Mouse (Mus musculus) liver, embryonic 14.5 days (tissue): ENCODE data around the gene Olfr646. TPM values are rescaled to one million over a fixed set of nuclear protein-coding genes. Genes with fewer than 3 reads are reported as not detected.

Source experiments
- ATAC-seq: fragments of 200-750 bp; cut with Nextera tagmentation; 2 replicates; pipeline ENCODE4 v1.8.0; 2017; ENCODE audit warnings: moderate number of reproducible peaks, mild to moderate bottlenecking, moderate library complexity; ENCODE audit not compliant: insufficient read depth
- DNase-seq, 3 experiments: peaks; one replicate each; pipeline ENCODE4 v3.0.0-alpha.2; 2012 to 2013; ENCODE audit warnings: low read depth in 3 of 3, low spot score in 3 of 3
- H3K27ac ChIP-seq: fragments of 300-500 bp; sonication (generic); 2 replicates; pipeline ENCODE4 v1.5.1; 2014; ENCODE audit warnings: moderate library complexity, mild to moderate bottlenecking, control low read depth, inconsistent platforms
- H3K27me3 ChIP-seq: fragments of 300-500 bp; sonication (generic); 2 replicates; pipeline ENCODE4 v1.6.1; 2014; ENCODE audit warnings: mild to moderate bottlenecking, low read length, moderate library complexity; ENCODE audit not compliant: control insufficient read depth, insufficient read depth
- H3K36me3 ChIP-seq: fragments of 300-500 bp; sonication (generic); replicated peaks from 2 replicates; pipeline ENCODE4 v1.6.1; 2014; ENCODE audit warnings: low read depth; ENCODE audit not compliant: control insufficient read depth, insufficient read depth
- H3K4me1 ChIP-seq, 2 experiments: fragments of 200-500 bp in 1 of 2; fragments of 300-500 bp in 1 of 2; sonication (generic) in 1 of 2; replicated peaks; 2 replicates each; pipeline ENCODE4 v1.6.1; 2012 to 2014; ENCODE audit warnings: antibody characterized with exemption in 1 of 2, inconsistent platforms in 1 of 2, low read length in 1 of 2; ENCODE audit not compliant: control insufficient read depth in 2 of 2, insufficient read depth in 2 of 2
- H3K4me2 ChIP-seq: fragments of 300-500 bp; sonication (generic); 2 replicates; pipeline ENCODE4 v1.6.1; 2014; ENCODE audit warnings: low read depth, mild to moderate bottlenecking, control low read depth, moderate library complexity
- H3K4me3 ChIP-seq, 2 experiments: fragments of 200-500 bp in 1 of 2; fragments of 300-500 bp in 1 of 2; sonication (generic) in 1 of 2; 2 replicates each; pipeline ENCODE4 v1.5.1; 2012 to 2014; ENCODE audit warnings: low read depth in 2 of 2, low read length in 2 of 2, mild to moderate bottlenecking in 2 of 2, control low read depth in 1 of 2, inconsistent platforms in 1 of 2, moderate library complexity in 1 of 2; ENCODE audit not compliant: insufficient read depth in 1 of 2
- H3K9ac ChIP-seq: fragments of 300-500 bp; sonication (generic); replicated peaks from 2 replicates; pipeline ENCODE4 v1.6.1; 2014; ENCODE audit warnings: mild to moderate bottlenecking, control low read depth, moderate library complexity
- H3K9me3 ChIP-seq: fragments of 300-500 bp; sonication (generic); 2 replicates; pipeline ENCODE4 v1.6.1; 2016; ENCODE audit warnings: low read length, mixed read lengths; ENCODE audit not compliant: control insufficient read depth
- CTCF ChIP-seq: IDR thresholded peaks from 2 replicates; pipeline ENCODE4 v1.5.1; 2016; ENCODE audit warnings: antibody characterized with exemption, low read depth, control low read depth
- EP300 ChIP-seq: IDR thresholded peaks from 2 replicates; pipeline ENCODE4 v1.6.1; 2016; ENCODE audit warnings: antibody characterized with exemption, low read depth
- WGBS: fragments of 180-500 bp; shearing (Covaris S2); extraction: QIAGEN DNeasy Blood & Tissue Kit; methylation state at CpG from one replicate; pipeline ENCODE4 v1.1.7; 2014; ENCODE audit not compliant: insufficient replicate concordance; 5-methylcytosine and 5-hydroxymethylcytosine counted together
- polyA plus RNA-seq, 2 experiments: library from polyadenylated mRNA; depleted of rRNA in 1 of 2; stranded (reverse) in 1 of 2; unstranded in 1 of 2; fragments of >200 nt; fragmentation: Nextera tagmentation in 1 of 2; extraction: Ambion mirVana in 1 of 2; gene quantifications; 2 replicates each; pipeline versions ENCODE4 v1.2.1 to v1.2.3; 2012 to 2014

Gene Olfr646
- polyA plus RNA-seq, 2 experiments, result not detected

- no peak overlapping the region for H3K4me2 ChIP-seq
- ATAC-seq (peak; percentile 62; the same call in 1 of the 2 replicates), DNase-seq (no peak)
- no peak overlapping the region for H3K27ac ChIP-seq
- 12% methylated on average over 4 of the region's 4 CpGs for WGBS
- H3K9me3 ChIP-seq, result no peaks in the 10 kb centered on the region
- H3K9ac ChIP-seq, result no peak overlapping the region
- peaks cover 0 to 2% of the 10 kb centered on the region in 2 experiments; a peak in 1 of 4 replicates for H3K4me1 ChIP-seq
- TF ChIP-seq EP300, result 0 out of 2 replicates have a peak, but pooled peaks have one; percentile 18
- TF ChIP-seq CTCF, result no peak
- no peaks in the 10 kb centered on the region for H3K27me3 ChIP-seq
- no peak overlapping the region for H3K4me3 ChIP-seq
- no peaks in the 10 kb centered on the region for H3K36me3 ChIP-seq
These were observed 538 bp upstream of the Olfr646 start for GRCm38 (mm10) chr7:104103913-104104756.

- no peaks in the 10 kb centered on the region for H3K36me3 ChIP-seq
- no peak for ATAC-seq
- no peak within 1 kb of the TSS for H3K9ac ChIP-seq
- 75% methylated on average over 5 of the region's 5 CpGs for WGBS
- no peak within 1 kb of the TSS for H3K4me2 ChIP-seq
- no peak for DNase-seq
- no peaks in the 10 kb centered on the region for H3K27me3 ChIP-seq
- H3K4me1 ChIP-seq, result no peaks in the 10 kb centered on the region
- H3K9me3 ChIP-seq, result no peaks in the 10 kb centered on the region
- no peak within 1 kb of the TSS for H3K4me3 ChIP-seq
- H3K27ac ChIP-seq, result no peak within 1 kb of the TSS
- TF ChIP-seq EP300 (no peak), CTCF (no peak)
These were observed 25.1 kb downstream of the Olfr646 start, which contains the start of gene Ubqln5 for GRCm38 (mm10) chr7:104129726-104130125. Gene Ubqln5, minus strand, starts transcription at chr7:104129826.

GRCm38 (mm10) chr7:104137305-104137704, 32.6 kb downstream of the Olfr646 start, which contains the start of gene Olfr643:
Gene Olfr643, minus strand, starts transcription at chr7:104137405.
- DNase-seq (no peak), ATAC-seq (no peak)
- Histone ChIP-seq H3K9me3 (no peaks in the 10 kb centered on the region), H3K27me3 (no peaks in the 10 kb centered on the region), H3K4me3 (no peak within 1 kb of the TSS), H3K4me2 (no peak within 1 kb of the TSS), H3K4me1 (no peaks in the 10 kb centered on the region), H3K27ac (no peak within 1 kb of the TSS), H3K36me3 (no peaks in the 10 kb centered on the region), H3K9ac (no peak within 1 kb of the TSS)
- 65% methylated on average over 5 of the region's 5 CpGs for WGBS
- TF ChIP-seq CTCF (no peak), EP300 (no peak)

- no peak within 1 kb of the TSS for H3K4me2 ChIP-seq
- no peak within 1 kb of the TSS for H3K27ac ChIP-seq
- DNase-seq (no peak), ATAC-seq (no peak)
- no peak within 1 kb of the TSS for H3K4me3 ChIP-seq
- TF ChIP-seq CTCF (no peak), EP300 (no peak)
- H3K36me3 ChIP-seq, result no peaks in the 10 kb centered on the region
- no peaks in the 10 kb centered on the region for H3K4me1 ChIP-seq
- 49% methylated on average over 3 of the region's 3 CpGs for WGBS
- no peak within 1 kb of the TSS for H3K9ac ChIP-seq
- H3K9me3 ChIP-seq, result no peaks in the 10 kb centered on the region
- H3K27me3 ChIP-seq, result no peaks in the 10 kb centered on the region
These were observed 38.5 kb downstream of the Olfr646 start, which contains the start of gene Ubqln3 for GRCm38 (mm10) chr7:104143179-104143578. Gene Ubqln3, minus strand, starts transcription at chr7:104143279.

GRCm38 (mm10) chr7:104150456-104150855, 45.8 kb downstream of the Olfr646 start, which contains the start of gene Ubqlnl:
Gene Ubqlnl, minus strand, starts transcription at chr7:104150556.
- H3K27me3 ChIP-seq, result no peaks in the 10 kb centered on the region
- H3K9me3 ChIP-seq, result no peaks in the 10 kb centered on the region
- DNase-seq, result no peak
- ATAC-seq, result no peak
- no peak within 1 kb of the TSS for H3K4me3 ChIP-seq
- no peak within 1 kb of the TSS for H3K27ac ChIP-seq
- TF ChIP-seq EP300, result no peak
- no peak for TF ChIP-seq CTCF
- H3K4me1 ChIP-seq, result no peaks in the 10 kb centered on the region
- H3K4me2 ChIP-seq, result no peak within 1 kb of the TSS
- 55% methylated on average over 2 of the region's 2 CpGs for WGBS
- H3K36me3 ChIP-seq, result no peaks in the 10 kb centered on the region
- no peak within 1 kb of the TSS for H3K9ac ChIP-seq

Other genes starting within 250 kb of the Olfr646 start
- 0.03 TPM in 1 of 2 replicates, not detected in the other for gene Olfr66, start 218.6 kb upstream of the Olfr646 start, polyA plus RNA-seq (2012; rRNA removed)
- gene Olfr66, start 218.6 kb upstream of the Olfr646 start, polyA plus RNA-seq (2014; fragmentation: Nextera tagmentation; extraction: Ambion mirVana), result not detected in 2 replicates
- gene Olfr64, start 210.4 kb upstream of the Olfr646 start, polyA plus RNA-seq (2012; rRNA removed), result under 0.01 TPM in 1 of 2 replicates, not detected in the other
- gene Olfr64, start 210.4 kb upstream of the Olfr646 start, polyA plus RNA-seq (2014; fragmentation: Nextera tagmentation; extraction: Ambion mirVana), result not detected in 2 replicates
- gene Olfr65, start 201.4 kb upstream of the Olfr646 start, polyA plus RNA-seq (2012; rRNA removed), result not detected in 2 replicates
- gene Olfr65, start 201.4 kb upstream of the Olfr646 start, polyA plus RNA-seq (2014; fragmentation: Nextera tagmentation; extraction: Ambion mirVana), result not detected in 2 replicates
- 0.84 and 0.95 TPM in 2 replicates for gene Olfr631, start 176.0 kb upstream of the Olfr646 start, polyA plus RNA-seq (2012; rRNA removed)
- 0.19 and 0.24 TPM in 2 replicates for gene Olfr631, start 176.0 kb upstream of the Olfr646 start, polyA plus RNA-seq (2014; fragmentation: Nextera tagmentation; extraction: Ambion mirVana)
- gene Olfr632, start 170.5 kb upstream of the Olfr646 start, polyA plus RNA-seq (2012; rRNA removed), result 1.9 and 2.2 TPM in 2 replicates
- 0.52 and 0.69 TPM in 2 replicates for gene Olfr632, start 170.5 kb upstream of the Olfr646 start, polyA plus RNA-seq (2014; fragmentation: Nextera tagmentation; extraction: Ambion mirVana)
- 0.04 and 0.06 TPM in 2 replicates for gene Olfr633, start 160.4 kb upstream of the Olfr646 start, polyA plus RNA-seq (2012; rRNA removed)
- not detected in 2 replicates for gene Olfr633, start 160.4 kb upstream of the Olfr646 start, polyA plus RNA-seq (2014; fragmentation: Nextera tagmentation; extraction: Ambion mirVana)
- 0.02 and 0.03 TPM in 2 replicates for gene Olfr635, start 133.7 kb upstream of the Olfr646 start, polyA plus RNA-seq (2012; rRNA removed)
- gene Olfr635, start 133.7 kb upstream of the Olfr646 start, polyA plus RNA-seq (2014; fragmentation: Nextera tagmentation; extraction: Ambion mirVana), result not detected in 2 replicates
- 0.06 and 0.18 TPM in 2 replicates for gene Olfr638, start 106.1 kb upstream of the Olfr646 start, polyA plus RNA-seq (2012; rRNA removed)
- gene Olfr638, start 106.1 kb upstream of the Olfr646 start, polyA plus RNA-seq (2014; fragmentation: Nextera tagmentation; extraction: Ambion mirVana), result not detected in 2 replicates
- gene Olfr639, start 87.6 kb upstream of the Olfr646 start, polyA plus RNA-seq (2012; rRNA removed), result not detected in 2 replicates
- 0.03 TPM in 1 of 2 replicates, not detected in the other for gene Olfr639, start 87.6 kb upstream of the Olfr646 start, polyA plus RNA-seq (2014; fragmentation: Nextera tagmentation; extraction: Ambion mirVana)
- not detected in 2 replicates for gene Olfr640, start 79.3 kb upstream of the Olfr646 start, polyA plus RNA-seq (2012; rRNA removed)
- not detected in 2 replicates for gene Olfr640, start 79.3 kb upstream of the Olfr646 start, polyA plus RNA-seq (2014; fragmentation: Nextera tagmentation; extraction: Ambion mirVana)
- not detected in 2 replicates for gene Olfr641, start 69.4 kb upstream of the Olfr646 start, polyA plus RNA-seq (2012; rRNA removed)
- not detected in 2 replicates for gene Olfr641, start 69.4 kb upstream of the Olfr646 start, polyA plus RNA-seq (2014; fragmentation: Nextera tagmentation; extraction: Ambion mirVana)
- not detected in 2 replicates for gene Olfr642, start 52.2 kb upstream of the Olfr646 start, polyA plus RNA-seq (2012; rRNA removed)
- not detected in 2 replicates for gene Olfr642, start 52.2 kb upstream of the Olfr646 start, polyA plus RNA-seq (2014; fragmentation: Nextera tagmentation; extraction: Ambion mirVana)
- not detected in 2 replicates for gene 4930516K23Rik, start 43.4 kb upstream of the Olfr646 start, polyA plus RNA-seq (2012; rRNA removed)
- not detected in 2 replicates for gene 4930516K23Rik, start 43.4 kb upstream of the Olfr646 start, polyA plus RNA-seq (2014; fragmentation: Nextera tagmentation; extraction: Ambion mirVana)
- not detected in 2 replicates for gene Olfr644, start 33.0 kb upstream of the Olfr646 start, polyA plus RNA-seq (2012; rRNA removed)
- gene Olfr644, start 33.0 kb upstream of the Olfr646 start, polyA plus RNA-seq (2014; fragmentation: Nextera tagmentation; extraction: Ambion mirVana), result not detected in 2 replicates
- gene Olfr645, start 19.4 kb upstream of the Olfr646 start, polyA plus RNA-seq (2012; rRNA removed), result not detected in 2 replicates
- gene Olfr645, start 19.4 kb upstream of the Olfr646 start, polyA plus RNA-seq (2014; fragmentation: Nextera tagmentation; extraction: Ambion mirVana), result not detected in 2 replicates
- gene Ubqln5, start 25.0 kb downstream of the Olfr646 start, polyA plus RNA-seq (2012; rRNA removed), result not detected in 2 replicates
- gene Ubqln5, start 25.0 kb downstream of the Olfr646 start, polyA plus RNA-seq (2014; fragmentation: Nextera tagmentation; extraction: Ambion mirVana), result not detected in 2 replicates
- not detected in 2 replicates for gene Olfr643, start 32.5 kb downstream of the Olfr646 start, polyA plus RNA-seq (2012; rRNA removed)
- gene Olfr643, start 32.5 kb downstream of the Olfr646 start, polyA plus RNA-seq (2014; fragmentation: Nextera tagmentation; extraction: Ambion mirVana), result not detected in 2 replicates
- not detected in 2 replicates for gene Ubqln3, start 38.4 kb downstream of the Olfr646 start, polyA plus RNA-seq (2012; rRNA removed)
- not detected in 2 replicates for gene Ubqln3, start 38.4 kb downstream of the Olfr646 start, polyA plus RNA-seq (2014; fragmentation: Nextera tagmentation; extraction: Ambion mirVana)
- not detected in 2 replicates for gene Ubqlnl, start 45.7 kb downstream of the Olfr646 start, polyA plus RNA-seq (2012; rRNA removed)
- not detected in 2 replicates for gene Ubqlnl, start 45.7 kb downstream of the Olfr646 start, polyA plus RNA-seq (2014; fragmentation: Nextera tagmentation; extraction: Ambion mirVana)
- not detected in 2 replicates for gene Olfm5, start 60.0 kb downstream of the Olfr646 start, polyA plus RNA-seq (2012; rRNA removed)
- not detected in 2 replicates for gene Olfm5, start 60.0 kb downstream of the Olfr646 start, polyA plus RNA-seq (2014; fragmentation: Nextera tagmentation; extraction: Ambion mirVana)
- 0.01 and 0.06 TPM in 2 replicates for gene Olfr648, start 78.5 kb downstream of the Olfr646 start, polyA plus RNA-seq (2012; rRNA removed)
- gene Olfr648, start 78.5 kb downstream of the Olfr646 start, polyA plus RNA-seq (2014; fragmentation: Nextera tagmentation; extraction: Ambion mirVana), result 0.04 TPM in 1 of 2 replicates, not detected in the other
- gene Olfr649, start 91.1 kb downstream of the Olfr646 start, polyA plus RNA-seq (2012; rRNA removed), result not detected in 2 replicates
- gene Olfr649, start 91.1 kb downstream of the Olfr646 start, polyA plus RNA-seq (2014; fragmentation: Nextera tagmentation; extraction: Ambion mirVana), result not detected in 2 replicates
- gene Trim6, start 113.9 kb downstream of the Olfr646 start, polyA plus RNA-seq (2012; rRNA removed), result 0.38 and 0.43 TPM in 2 replicates
- gene Trim6, start 113.9 kb downstream of the Olfr646 start, polyA plus RNA-seq (2014; fragmentation: Nextera tagmentation; extraction: Ambion mirVana), result 0.28 and 0.44 TPM in 2 replicates
- 1.1 and 1.4 TPM in 2 replicates for gene Trim34a, start 139.6 kb downstream of the Olfr646 start, polyA plus RNA-seq (2012; rRNA removed)
- gene Trim34a, start 139.6 kb downstream of the Olfr646 start, polyA plus RNA-seq (2014; fragmentation: Nextera tagmentation; extraction: Ambion mirVana), result 1.3 and 1.7 TPM in 2 replicates
- gene Trim5, start 183.2 kb downstream of the Olfr646 start, polyA plus RNA-seq (2012; rRNA removed), result 0.17 and 0.28 TPM in 2 replicates
- gene Trim5, start 183.2 kb downstream of the Olfr646 start, polyA plus RNA-seq (2014; fragmentation: Nextera tagmentation; extraction: Ambion mirVana), result 0.22 and 0.23 TPM in 2 replicates
- 2.0 and 2.4 TPM in 2 replicates for gene Trim12a, start 210.6 kb downstream of the Olfr646 start, polyA plus RNA-seq (2012; rRNA removed)
- 2.3 and 2.8 TPM in 2 replicates for gene Trim12a, start 210.6 kb downstream of the Olfr646 start, polyA plus RNA-seq (2014; fragmentation: Nextera tagmentation; extraction: Ambion mirVana)
- gene Trim34b, start 224.6 kb downstream of the Olfr646 start, polyA plus RNA-seq (2012; rRNA removed), result 0.01 and 0.02 TPM in 2 replicates
- not detected in 2 replicates for gene Trim34b, start 224.6 kb downstream of the Olfr646 start, polyA plus RNA-seq (2014; fragmentation: Nextera tagmentation; extraction: Ambion mirVana)
- 1.0 and 1.7 TPM in 2 replicates for gene Trim12c, start 248.5 kb downstream of the Olfr646 start, polyA plus RNA-seq (2012; rRNA removed)
- gene Trim12c, start 248.5 kb downstream of the Olfr646 start, polyA plus RNA-seq (2014; fragmentation: Nextera tagmentation; extraction: Ambion mirVana), result 0.52 and 0.61 TPM in 2 replicates